Mouse (Mus musculus) CH12.LX (cell line): ENCODE data around the gene Nenf.
A peak's percentile ranks its signal among the peaks of the same experiment; 100 is the strongest.

Source experiments
- CTCF ChIP-seq, 2 experiments: IDR thresholded peaks in 1 of 2; conservative IDR thresholded peaks in 1 of 2; 2 replicates each; pipeline ENCODE4 v1.5.1; 2011 to 2012; ENCODE audit warnings: low read depth in 2 of 2, low read length in 2 of 2, improper control_type of control experiment in 1 of 2, inconsistent platforms in 1 of 2, mild to moderate bottlenecking in 1 of 2, moderate library complexity in 1 of 2
- E2F4 ChIP-seq: IDR thresholded peaks from 2 replicates; pipeline ENCODE4 v1.6.1; 2011; ENCODE audit warnings: low read depth, low read length, improper control_type of control experiment; ENCODE audit not compliant: insufficient replicate concordance
- NELFE ChIP-seq: IDR thresholded peaks from 2 replicates; pipeline ENCODE4 v1.6.1; 2011; ENCODE audit warnings: low read depth, low read length, improper control_type of control experiment

DNA sequence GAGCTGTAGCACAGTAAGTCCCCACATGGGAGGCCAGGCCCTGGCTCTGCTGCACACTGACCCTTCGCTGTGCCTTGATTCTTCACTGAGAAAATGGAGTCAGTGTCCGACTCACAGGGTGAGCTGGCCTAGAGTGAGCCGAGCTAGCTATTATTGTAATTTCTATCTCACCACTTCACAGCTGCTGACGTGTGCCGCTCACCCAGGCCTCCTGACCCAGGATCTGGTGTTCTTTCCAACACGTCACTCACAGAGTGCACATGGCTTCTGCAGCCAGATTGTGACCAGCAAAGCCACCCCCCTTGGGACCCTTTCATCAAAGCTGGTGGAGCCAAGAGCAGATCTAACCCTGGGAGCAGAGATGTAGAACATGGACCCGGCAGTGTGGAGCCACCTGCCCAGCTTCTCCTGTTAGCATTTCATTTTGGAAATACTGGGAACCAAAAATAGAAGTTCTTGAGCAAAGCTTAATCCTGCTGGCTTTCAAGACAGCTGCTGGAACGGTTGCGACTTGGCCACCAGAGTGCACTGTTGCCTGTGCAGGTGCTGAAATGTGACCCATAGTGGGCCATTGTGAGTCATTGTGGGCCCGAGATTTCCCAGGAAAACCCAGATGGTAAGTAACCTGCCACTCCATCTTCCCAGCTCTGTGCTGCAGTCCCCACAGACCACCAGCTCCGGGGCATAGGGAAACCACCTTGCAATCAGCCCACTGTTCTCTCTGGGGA is 18.6 kb downstream of the Nenf start:
- TF ChIP-seq CTCF (conservative IDR thresholded peaks at IDR 0.05 in 1 of 2, IDR thresholded peaks at IDR 0.05 in 1 of 2; ENCODE audit: low read depth in 2 of 2, low read length in 2 of 2) = peak; percentile 36 to 85
- TF ChIP-seq NELFE = peak; percentile 57
- TF ChIP-seq E2F4 = 0 out of 2 replicates have a peak, but pooled peaks have one; percentile 29
